Mouse (Mus musculus) MEL (cell line): ENCODE results near the gene Opcml. TPM values are rescaled to one million over a fixed set of nuclear protein-coding genes. Genes with fewer than 3 reads are reported as not detected.

Experiments
- DNase-seq: peaks from one replicate; pipeline ENCODE4 v3.0.0; 2011; ENCODE audit warnings: low read depth, low spot score
- H3K27ac ChIP-seq: 2 replicates; pipeline ENCODE4 v1.5.1; 2012; ENCODE audit warnings: low read depth, mild to moderate bottlenecking, control low read depth, low read length, moderate library complexity; ENCODE audit not compliant: control insufficient read depth
- H3K27me3 ChIP-seq, 2 experiments: fragments of 150-350 bp in 1 of 2; sonication (generic) in 1 of 2; 2 replicates each; pipeline ENCODE4 v1.6.1; 2012; ENCODE audit warnings: low read length in 2 of 2, mild to moderate bottlenecking in 2 of 2, improper control_type of control experiment in 1 of 2, moderate library complexity in 1 of 2; ENCODE audit not compliant: insufficient read depth in 2 of 2, control insufficient read depth in 1 of 2
- H3K36me3 ChIP-seq, 2 experiments: 2 replicates each; pipeline ENCODE4 v1.6.1; 2012 to 2014; ENCODE audit warnings: low read length in 2 of 2, improper control_type of control experiment in 1 of 2, inconsistent platforms in 1 of 2, mild to moderate bottlenecking in 1 of 2; ENCODE audit not compliant: insufficient read depth in 2 of 2, control insufficient read depth in 1 of 2
- H3K4me1 ChIP-seq, 2 experiments: fragments of 150-350 bp in 1 of 2; sonication (generic) in 1 of 2; 2 replicates each; pipeline ENCODE4 v1.6.1; 2012; ENCODE audit warnings: low read length in 2 of 2, improper control_type of control experiment in 1 of 2, mild to moderate bottlenecking in 1 of 2; ENCODE audit not compliant: insufficient read depth in 2 of 2, control insufficient read depth in 1 of 2
- H3K4me3 ChIP-seq, 2 experiments: fragments of 150-350 bp in 1 of 2; sonication (generic) in 1 of 2; 2 replicates each; pipeline ENCODE4 v1.5.1; 2012; ENCODE audit warnings: low read depth in 2 of 2, low read length in 2 of 2, mild to moderate bottlenecking in 2 of 2, moderate library complexity in 2 of 2, control low read depth in 1 of 2, improper control_type of control experiment in 1 of 2; ENCODE audit not compliant: control insufficient read depth in 1 of 2, insufficient read depth in 1 of 2
- H3K79me2 ChIP-seq: 2 replicates; pipeline ENCODE4 v1.6.1; 2012; ENCODE audit warnings: mild to moderate bottlenecking, low read length, moderate library complexity; ENCODE audit not compliant: control insufficient read depth, poor library complexity, insufficient read depth
- H3K9ac ChIP-seq: 2 replicates; pipeline ENCODE4 v1.6.1; 2012; ENCODE audit warnings: low read depth, mild to moderate bottlenecking, control low read depth, low read length, moderate library complexity; ENCODE audit not compliant: control insufficient read depth, poor library complexity, severe bottlenecking
- H3K9me3 ChIP-seq: fragments of 150-350 bp; sonication (generic); replicated peaks from 2 replicates; pipeline ENCODE4 v1.6.1; 2012; ENCODE audit warnings: mild to moderate bottlenecking, low read length, improper control_type of control experiment, moderate library complexity; ENCODE audit not compliant: insufficient read depth
- EP300 ChIP-seq, 2 experiments: IDR thresholded peaks; 2 replicates each; pipeline ENCODE4 v1.6.1; 2011; ENCODE audit warnings: improper control_type of control experiment in 2 of 2, low read length in 2 of 2, low read depth in 1 of 2, mild to moderate bottlenecking in 1 of 2
- ETS1 ChIP-seq: IDR thresholded peaks from 2 replicates; pipeline ENCODE4 v1.6.1; 2012; ENCODE audit warnings: low read depth, mild to moderate bottlenecking, inconsistent platforms, low read length, improper control_type of control experiment, moderate library complexity
- GABPA ChIP-seq: IDR thresholded peaks from 2 replicates; pipeline ENCODE4 v1.6.1; 2012; ENCODE audit warnings: low read depth, mild to moderate bottlenecking, inconsistent platforms, low read length, improper control_type of control experiment, moderate library complexity
- KAT2A ChIP-seq: conservative IDR thresholded peaks from 2 replicates; pipeline ENCODE4 v1.6.1; 2012; ENCODE audit warnings: low read depth, low read length, improper control_type of control experiment, inconsistent platforms
- MEF2A ChIP-seq: IDR thresholded peaks from 2 replicates; pipeline ENCODE4 v1.6.1; 2014; ENCODE audit warnings: low read depth, mild to moderate bottlenecking, inconsistent platforms, low read length, improper control_type of control experiment; ENCODE audit not compliant: poor library complexity, insufficient replicate concordance, severe bottlenecking; ENCODE audit errors: extremely low read depth
- MYC ChIP-seq: IDR thresholded peaks from 2 replicates; pipeline ENCODE4 v1.6.1; 2011; ENCODE audit warnings: low read depth, mild to moderate bottlenecking, low read length, improper control_type of control experiment, moderate library complexity
- NELFE ChIP-seq: IDR thresholded peaks from 2 replicates; pipeline ENCODE4 v1.6.1; 2011; ENCODE audit warnings: low read depth, low read length, improper control_type of control experiment
- NRF1 ChIP-seq: IDR thresholded peaks from 2 replicates; pipeline ENCODE4 v1.6.1; 2014; ENCODE audit warnings: low read depth, mild to moderate bottlenecking, inconsistent platforms, low read length, improper control_type of control experiment, moderate library complexity; ENCODE audit not compliant: poor library complexity, insufficient read depth, severe bottlenecking
- POLR2A ChIP-seq, 2 experiments: IDR thresholded peaks; 2 replicates each; pipeline ENCODE4 v1.6.1; 2011 to 2012; ENCODE audit warnings: low read length in 2 of 2, mild to moderate bottlenecking in 2 of 2, control low read depth in 1 of 2, improper control_type of control experiment in 1 of 2, low read depth in 1 of 2, moderate library complexity in 1 of 2; ENCODE audit not compliant: control insufficient read depth in 1 of 2, insufficient read depth in 1 of 2, poor library complexity in 1 of 2
- RAD21 ChIP-seq: IDR thresholded peaks from 2 replicates; pipeline ENCODE4 v1.6.1; 2011; ENCODE audit warnings: mild to moderate bottlenecking, low read depth, low read length, improper control_type of control experiment
- SIN3A ChIP-seq: IDR thresholded peaks from 2 replicates; pipeline ENCODE4 v1.6.1; 2012; ENCODE audit warnings: low read length, improper control_type of control experiment, inconsistent platforms
- TAL1 ChIP-seq: IDR thresholded peaks from 2 replicates; pipeline ENCODE4 v1.6.1; 2012; ENCODE audit warnings: mild to moderate bottlenecking, inconsistent platforms, low read length, moderate library complexity, mixed read lengths
- TBP ChIP-seq: IDR thresholded peaks from 2 replicates; pipeline ENCODE4 v1.8.0; 2011; ENCODE audit warnings: low read depth, low read length, improper control_type of control experiment
- UBTF ChIP-seq: IDR thresholded peaks from 2 replicates; pipeline ENCODE4 v1.6.1; 2012; ENCODE audit warnings: low read depth, mild to moderate bottlenecking, inconsistent platforms, low read length, improper control_type of control experiment, moderate library complexity, borderline replicate concordance; ENCODE audit not compliant: insufficient read depth
- USF2 ChIP-seq, 2 experiments: IDR thresholded peaks; 2 replicates each; pipeline ENCODE4 v1.6.1; 2011 to 2012; ENCODE audit warnings: improper control_type of control experiment in 2 of 2, low read length in 2 of 2, borderline replicate concordance in 1 of 2, inconsistent platforms in 1 of 2, low read depth in 1 of 2, mild to moderate bottlenecking in 1 of 2; ENCODE audit not compliant: insufficient read depth in 1 of 2
- ZKSCAN1 ChIP-seq: IDR thresholded peaks from 2 replicates; pipeline ENCODE4 v1.6.1; 2012; ENCODE audit warnings: low read depth, mild to moderate bottlenecking, inconsistent platforms, low read length, improper control_type of control experiment, moderate library complexity
- polyA plus RNA-seq, 2 experiments: library from polyadenylated mRNA; stranded (reverse) in 1 of 2; unstranded in 1 of 2; fragments of >175 nt in 1 of 2; fragments of >200 nt in 1 of 2; gene quantifications; 2 replicates each; pipeline versions ENCODE4 v1.2.1 to v1.2.4; 2012; ENCODE audit warnings: low replicate concordance in 2 of 2, low read depth in 1 of 2; ENCODE audit not compliant: insufficient read length in 2 of 2, insufficient read depth in 1 of 2, missing spikeins in 1 of 2
- total RNA-seq: library from RNA; depleted of rRNA; stranded (reverse); fragments of 300-350 nt; gene quantifications from 2 replicates; pipeline ENCODE4 v1.2.3, GENCODE M21; 2012

The Opcml gene
- total and polyA plus RNA-seq, 3 experiments = not detected

DNA sequence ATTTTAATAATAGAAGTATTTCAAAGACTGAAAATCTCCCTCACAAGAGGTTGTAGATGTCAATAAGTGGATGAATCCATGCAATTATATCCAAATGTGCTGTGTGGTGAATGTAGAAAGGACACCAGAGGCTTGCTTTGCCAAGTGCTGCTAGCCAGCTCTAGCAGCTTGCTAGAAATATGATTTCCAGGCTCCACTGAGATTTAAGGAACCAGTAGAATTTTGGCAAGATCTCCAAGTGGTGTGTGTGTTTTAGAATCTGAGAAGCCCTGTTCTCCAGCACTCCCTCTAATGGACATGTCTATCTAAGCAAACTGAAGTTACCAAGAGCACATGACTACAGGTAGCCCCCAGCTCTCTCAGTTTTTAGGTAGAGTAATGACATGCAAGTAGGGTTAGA is 21.8 kb upstream of the Opcml start:
- no peaks in the 10 kb centered on the region for H3K79me2 ChIP-seq
- H3K36me3 ChIP-seq = no peaks in the 10 kb centered on the region
- TF ChIP-seq USF2 (IDR thresholded peaks at IDR 0.05; ENCODE audit: borderline replicate concordance in 1 of 2, insufficient read depth in 1 of 2, low read depth in 1 of 2, low read length in 2 of 2) = no peak
- no peak for TF ChIP-seq TAL1
- TF ChIP-seq ETS1 = no peak
- no peaks in the 10 kb centered on the region for H3K9me3 ChIP-seq
- H3K27me3 ChIP-seq = no peaks in the 10 kb centered on the region
- DNase-seq = no peak
- no peak overlapping the region for H3K9ac ChIP-seq
- H3K4me1 ChIP-seq = no peaks in the 10 kb centered on the region
- H3K27ac ChIP-seq = no peak overlapping the region
- H3K4me3 ChIP-seq = no peak overlapping the region

DNA sequence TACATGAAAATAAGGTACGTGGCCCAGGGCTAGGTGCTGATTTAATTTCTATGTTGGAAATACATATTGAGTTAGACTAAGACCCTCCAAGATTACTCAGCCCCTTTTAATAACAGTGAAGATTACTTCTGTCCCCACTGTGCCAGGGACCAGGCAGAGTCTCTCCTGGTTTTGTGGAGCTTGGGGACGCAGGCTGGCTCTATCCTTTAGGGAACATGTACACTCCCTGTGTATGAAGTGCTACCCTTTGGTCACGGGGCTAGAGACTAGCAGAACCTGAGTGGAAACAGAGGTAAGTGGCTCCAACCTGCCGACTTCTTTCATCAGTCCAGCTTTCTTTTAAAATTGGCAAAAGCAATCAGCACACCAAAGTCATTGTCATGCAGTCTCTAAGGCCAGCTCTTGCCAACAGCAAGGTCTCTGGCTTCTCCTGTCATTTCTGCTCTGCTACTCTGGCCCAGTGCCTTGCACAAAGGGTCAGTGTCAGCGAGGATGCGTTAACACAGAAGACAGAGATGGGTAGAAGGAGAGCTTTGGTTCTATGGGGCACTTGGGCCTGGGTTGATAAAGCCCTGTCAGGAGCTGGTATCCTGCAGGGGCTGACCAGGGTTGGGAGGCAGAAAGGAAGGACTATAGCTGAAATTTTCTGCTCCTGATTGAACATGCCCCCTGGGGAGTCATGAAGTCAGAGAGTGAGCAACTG is 9.1 kb upstream of the Opcml start:
- Histone ChIP-seq H3K36me3 (no peaks in the 10 kb centered on the region), H3K4me3 (no peak overlapping the region), H3K4me1 (no peaks in the 10 kb centered on the region), H3K9ac (no peak overlapping the region), H3K27me3 (no peaks in the 10 kb centered on the region), H3K27ac (no peak overlapping the region), H3K79me2 (no peaks in the 10 kb centered on the region), H3K9me3 (no peaks in the 10 kb centered on the region)
- DNase-seq = no peak
- TF ChIP-seq SIN3A = no peak
- no peak for TF ChIP-seq GABPA
- TF ChIP-seq KAT2A = no peak
- no peak for TF ChIP-seq POLR2A (IDR thresholded peaks at IDR 0.05; ENCODE audit: control insufficient read depth in 1 of 2, insufficient read depth in 1 of 2, low read depth in 1 of 2, low read length in 2 of 2, poor library complexity in 1 of 2)
- no peak for TF ChIP-seq NELFE
- no peak for TF ChIP-seq MYC
- TF ChIP-seq ZKSCAN1 = no peak
- TF ChIP-seq RAD21 = no peak
- no peak for TF ChIP-seq NRF1

DNA sequence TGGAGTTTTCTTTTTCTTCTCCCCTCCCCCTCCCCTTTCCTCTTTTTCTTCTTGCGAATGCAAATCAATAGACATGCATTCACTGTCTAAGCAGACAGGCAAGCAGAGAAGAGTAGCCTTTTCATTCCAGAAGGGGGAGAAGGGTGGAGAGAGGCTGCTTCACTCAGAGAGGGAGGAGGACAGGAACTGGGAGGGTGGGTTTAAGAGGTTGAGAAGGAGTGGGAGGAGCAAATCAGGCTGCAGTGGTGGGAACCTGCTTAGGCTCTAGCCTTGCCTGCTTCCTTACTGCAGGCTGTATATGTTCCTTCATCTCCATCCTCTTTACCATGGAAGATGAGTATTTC is 8.6 kb upstream of the Opcml start:
- Histone ChIP-seq H3K9me3 (no peaks in the 10 kb centered on the region), H3K4me1 (no peaks in the 10 kb centered on the region), H3K9ac (no peak overlapping the region), H3K4me3 (no peak overlapping the region)
- TF ChIP-seq EP300 (IDR thresholded peaks at IDR 0.05; ENCODE audit: low read depth in 1 of 2, low read length in 2 of 2) = no peak
- TF ChIP-seq ETS1 = no peak
- no peak for TF ChIP-seq NRF1
- TF ChIP-seq TBP = no peak
- no peak for TF ChIP-seq UBTF
- TF ChIP-seq MEF2A = no peak
- no peak for TF ChIP-seq ZKSCAN1
- TF ChIP-seq, all 39 proteins: peak for 0
- H3K36me3 ChIP-seq = no peaks in the 10 kb centered on the region
- H3K79me2 ChIP-seq = no peaks in the 10 kb centered on the region
- no peak for DNase-seq
- H3K27me3 ChIP-seq = no peaks in the 10 kb centered on the region
- H3K27ac ChIP-seq = no peak overlapping the region
